Mouse (Mus musculus) embryo, embryonic 10 days (tissue): ENCODE results near the gene Olfr1500.
"Not testable (repeated sequence)": the region's sequence is repeated elsewhere in the genome, so short reads cannot be mapped to it uniquely, and the experiment has no call there.

Experiments
- DNase-seq: peaks from one replicate; pipeline ENCODE4 v3.0.0-alpha.2; 2015; ENCODE audit warnings: low spot score

The Olfr1500 gene

GRCm38 (mm10) chr19:13830388-13830787 lies at the start of gene Olfr1500:
Olfr1500 (minus strand) TSS chr19:13830488.
- no peak for DNase-seq

GRCm38 (mm10) chr19:13861495-13861894 lies 31.2 kb upstream of the Olfr1500 start, which contains the start of gene Olfr1502:
Olfr1502 (plus strand) TSS chr19:13861795.
- DNase-seq, result no peak

GRCm38 (mm10) chr19:13850592-13850991 lies 20.3 kb upstream of the Olfr1500 start, which contains the start of gene Olfr1501:
Olfr1501 (minus strand) TSS chr19:13850692.
- not testable (repeated sequence) for DNase-seq

- no peak for DNase-seq
These were observed 1.8 kb downstream of the Olfr1500 start for GRCm38 (mm10) chr19:13828447-13828846.

GRCm38 (mm10) chr19:13820847-13821246 lies 9.4 kb downstream of the Olfr1500 start:
- no peak for DNase-seq

- DNase-seq, result no peak
These were observed 10.9 kb downstream of the Olfr1500 start, which contains the start of gene Olfr1499 for GRCm38 (mm10) chr19:13819347-13819746. Olfr1499 (minus strand) TSS chr19:13819447.

GRCm38 (mm10) chr19:13818827-13819226 lies 11.5 kb downstream of the Olfr1500 start:
- peak; percentile 6 for DNase-seq

- no peak for DNase-seq
These were observed 17.5 kb downstream of the Olfr1500 start for GRCm38 (mm10) chr19:13812823-13813222.

- DNase-seq, result not testable (repeated sequence)
These were observed 24.8 kb downstream of the Olfr1500 start for GRCm38 (mm10) chr19:13805486-13805885.

GRCm38 (mm10) chr19:13798102-13798501 lies 32.2 kb downstream of the Olfr1500 start, which contains the start of gene Olfr1497:
Olfr1497 (minus strand) TSS chr19:13798202.
- no peak for DNase-seq

GRCm38 (mm10) chr19:13777578-13777977 lies 52.7 kb downstream of the Olfr1500 start, which contains the start of gene Olfr1496:
Olfr1496 (plus strand) TSS chr19:13777878.
- DNase-seq, result no peak
